In genomic region chr16:91848906-91849603, GRCm38 (mm10) we compare ENCODE assay signal across 15 mouse cellular contexts.
A peak's percentile ranks its signal among the peaks of the same experiment; 100 is the strongest.
DNase-seq lines count a peak whose midpoint lies in the region; ATAC-seq lines count a peak whose summit lies in the region.
"Had no signal": no experiment of that assay in that cellular context is flagged by ENCODE, and none has a peak within 500 bp of the region (broad histone marks: within the 10 kb centered on the region; RNA-seq: fewer than 3 reads in every experiment).

No protein-coding gene starts in this region.

- intact Hi-C loops in left cerebral cortex, postnatal 25 days (cut with DNase I): no loop called here

- H3K9ac ChIP-seq in heart, embryonic 12.5 days: no peak overlapping the region
- H3K9ac ChIP-seq in liver, embryonic 12.5 days: no peak overlapping the region
- H3K9ac ChIP-seq: embryonic facial prominence, embryonic 13.5 days; forebrain, embryonic 15.5 days; hindbrain, embryonic 14.5 days; midbrain, embryonic 13.5 days; neural tube, embryonic 12.5 days had no signal

- ATAC-seq in heart, embryonic 12.5 days (ENCODE audit: insufficient number of reproducible peaks, low FRiP score): no peak
- no peak for ATAC-seq in liver, embryonic 12.5 days
- ATAC-seq: forebrain, embryonic 15.5 days; midbrain, embryonic 13.5 days had no signal

- no peak overlapping the region for H3K27ac ChIP-seq in heart, embryonic 12.5 days (ENCODE audit: poor library complexity, severe bottlenecking)
- 0 out of 2 replicates have a peak overlapping the region, but pooled peaks have one; percentile 11 for H3K27ac ChIP-seq in liver, embryonic 12.5 days
- H3K27ac ChIP-seq in brown adipose tissue, adult 24 weeks (replicated peaks; ENCODE audit: low read depth, low read length): peak overlapping the region; percentile 84
- H3K27ac ChIP-seq: embryonic facial prominence, embryonic 13.5 days; forebrain, embryonic 15.5 days; hindbrain, embryonic 14.5 days; kidney, postnatal 0 days; midbrain, embryonic 13.5 days; neural tube, embryonic 12.5 days had no signal

- WGBS in heart, embryonic 12.5 days: 92% methylated on average over 7 of the region's 7 CpGs
- 75% methylated on average over 7 of the region's 7 CpGs for WGBS in liver, embryonic 12.5 days (ENCODE audit: insufficient replicate concordance)

- H3K27me3 ChIP-seq in heart, embryonic 12.5 days (replicated peaks): no peaks in the 10 kb centered on the region
- H3K27me3 ChIP-seq in liver, embryonic 12.5 days (replicated peaks): 0 out of 2 replicates have a peak, but pooled peaks cover 11% of the 10 kb centered on the region
- H3K27me3 ChIP-seq: embryonic facial prominence, embryonic 13.5 days; forebrain, embryonic 15.5 days; midbrain, embryonic 13.5 days; neural tube, embryonic 12.5 days had no signal

- no peaks in the 10 kb centered on the region for H3K9me3 ChIP-seq in heart, embryonic 12.5 days (replicated peaks)
- H3K9me3 ChIP-seq in liver, embryonic 12.5 days (replicated peaks): no peaks in the 10 kb centered on the region
- H3K9me3 ChIP-seq: embryonic facial prominence, embryonic 13.5 days; forebrain, embryonic 15.5 days; midbrain, embryonic 13.5 days; neural tube, embryonic 12.5 days had no signal

- DNase-seq in heart, adult 11 months: peak; percentile 97
- DNase-seq in liver: no peak
- peak; percentile 51 for DNase-seq in lung, postnatal 36 days
- no peak for DNase-seq in left cerebral cortex, postnatal 25 days (ENCODE audit: low spot score in 2 of 2)
- no peak for DNase-seq in layer of hippocampus, postnatal 10 days (ENCODE audit: low spot score in 2 of 2)
- DNase-seq: spleen, adult 18-20 months had no signal

- H3K4me3 ChIP-seq in heart, embryonic 12.5 days: no peak overlapping the region
- no peak overlapping the region for H3K4me3 ChIP-seq in liver, embryonic 12.5 days
- H3K4me3 ChIP-seq in brown adipose tissue, adult 24 weeks (ENCODE audit: insufficient read depth, low read depth, low read length): no peak overlapping the region
- H3K4me3 ChIP-seq: embryonic facial prominence, embryonic 13.5 days; forebrain, embryonic 15.5 days; midbrain, embryonic 13.5 days; neural tube, embryonic 12.5 days had no signal

- H3K4me1 ChIP-seq in heart, embryonic 12.5 days (replicated peaks): peaks cover 45% of the 10 kb centered on the region
- H3K4me1 ChIP-seq in liver, embryonic 12.5 days: peaks cover 19% of the 10 kb centered on the region
- peaks cover 29% of the 10 kb centered on the region for H3K4me1 ChIP-seq in brown adipose tissue, adult 24 weeks (ENCODE audit: control insufficient read depth, insufficient read depth, insufficient read length, low read length)
- H3K4me1 ChIP-seq: forebrain, embryonic 15.5 days; midbrain, embryonic 13.5 days; neural tube, embryonic 12.5 days had no signal

- peaks cover 53% of the 10 kb centered on the region for H3K36me3 ChIP-seq in heart, embryonic 12.5 days
- H3K36me3 ChIP-seq in liver, embryonic 12.5 days: peaks cover 89% of the 10 kb centered on the region

- H3K4me2 ChIP-seq in heart, embryonic 12.5 days: no peak overlapping the region
- H3K4me2 ChIP-seq in liver, embryonic 12.5 days: no peak overlapping the region
- H3K4me2 ChIP-seq: embryonic facial prominence, embryonic 13.5 days; forebrain, embryonic 15.5 days; hindbrain, embryonic 14.5 days; midbrain, embryonic 13.5 days; neural tube, embryonic 12.5 days had no signal

Comparison
In these comparisons a context has a peak if more than half of its experiments do, and no peak if none do; other contexts are left out.
1. DNase-seq: peak in heart, adult 11 months (single experiment) and lung, postnatal 36 days (single experiment); none in liver (single experiment), left cerebral cortex, postnatal 25 days (0 of 2) and layer of hippocampus, postnatal 10 days (0 of 2).